Mouse (Mus musculus) liver, adult 2 months (tissue): ENCODE measurements around the gene Mospd3.

Experiments used
- CTCF ChIP-seq: fragments of 200-500 bp; IDR thresholded peaks from 2 replicates; pipeline ENCODE4 v1.5.1; 2011; ENCODE audit warnings: low read depth, low read length, control low read depth
- POLR2A ChIP-seq: fragments of 200-500 bp; IDR thresholded peaks from 2 replicates; pipeline ENCODE4 v1.6.1; 2011; ENCODE audit warnings: low read length, control low read depth; ENCODE audit not compliant: insufficient read depth; ENCODE audit errors: extremely low read depth

GRCm38 (mm10) chr5:137629306-137629721 lies 28.5 kb upstream of the Mospd3 start:
- TF ChIP-seq CTCF (no peak), POLR2A (no peak)
